Mouse (Mus musculus): ENCODE measurements at regions not wholly inside any gene's neighbourhood (a gene's known extent, or its start where the extent isn't known, plus 50 kb on each side); places are given as distances from the start of the nearest gene placed in this dataset.

DNA sequence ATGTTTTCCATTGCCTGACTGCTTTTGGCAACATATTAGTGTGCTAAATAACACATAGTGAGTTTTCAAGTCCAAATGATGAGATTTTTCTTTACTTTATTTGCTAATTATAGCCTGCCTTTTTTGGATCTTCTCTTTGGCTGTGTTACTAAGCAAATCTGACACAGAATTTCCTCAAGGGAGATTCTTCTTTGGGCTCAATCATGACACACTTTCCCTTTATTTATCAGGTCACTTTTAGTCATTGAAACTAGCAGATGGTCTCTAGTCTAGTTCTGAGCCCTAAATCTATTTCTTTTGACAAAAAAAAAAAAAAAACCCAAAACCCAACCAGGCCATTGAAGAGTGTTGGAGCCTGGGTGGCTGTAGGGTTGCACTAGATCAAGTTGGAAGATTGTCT lies 147.4 kb upstream of the Trpm3 start:
- TF ChIP-seq EP300 (IDR thresholded peaks at IDR 0.05; ENCODE audit: low read depth), result no peak
- TF ChIP-seq CTCF (IDR thresholded peaks at IDR 0.05; ENCODE audit: low read depth), result no peak

Measured in heart, postnatal 0 days (tissue).